Mouse (Mus musculus) heart, adult 18-20 months (tissue): Measurements from ENCODE around the gene Napb. TPM values are rescaled to one million over a fixed set of nuclear protein-coding genes. Genes with fewer than 3 reads are reported as not detected.
A peak's percentile ranks its signal among the peaks of the same experiment; 100 is the strongest.
"Not testable (repeated sequence)": the region's sequence is repeated elsewhere in the genome, so short reads cannot be mapped to it uniquely, and the experiment has no call there.

Source experiments
- DNase-seq, 2 experiments: peaks; one replicate each; pipeline ENCODE4 v3.0.0; 2021 to 2022; ENCODE audit warnings: mixed read lengths in 1 of 2
- long read RNA-seq, 2 experiments: library from polyadenylated mRNA; stranded (forward); transcript quantifications; one replicate each; pipeline ENCODE4 v2.0.0; 2021
- total RNA-seq, 2 experiments: library from RNA; stranded (reverse); gene quantifications; 2 replicates each; pipeline ENCODE4 v1.2.3; 2021

The Napb gene
- total RNA-seq = 1 to 10 TPM; 1.1 to 1.4 TPM
- long read RNA-seq, experiment 1, partial matches to known transcripts = 0 of 2 reads
- long read RNA-seq, experiment 1, other reads (novel, unspliced or antisense) = 2 of 2 reads
- long read RNA-seq, experiment 2 = 0 reads

DNA sequence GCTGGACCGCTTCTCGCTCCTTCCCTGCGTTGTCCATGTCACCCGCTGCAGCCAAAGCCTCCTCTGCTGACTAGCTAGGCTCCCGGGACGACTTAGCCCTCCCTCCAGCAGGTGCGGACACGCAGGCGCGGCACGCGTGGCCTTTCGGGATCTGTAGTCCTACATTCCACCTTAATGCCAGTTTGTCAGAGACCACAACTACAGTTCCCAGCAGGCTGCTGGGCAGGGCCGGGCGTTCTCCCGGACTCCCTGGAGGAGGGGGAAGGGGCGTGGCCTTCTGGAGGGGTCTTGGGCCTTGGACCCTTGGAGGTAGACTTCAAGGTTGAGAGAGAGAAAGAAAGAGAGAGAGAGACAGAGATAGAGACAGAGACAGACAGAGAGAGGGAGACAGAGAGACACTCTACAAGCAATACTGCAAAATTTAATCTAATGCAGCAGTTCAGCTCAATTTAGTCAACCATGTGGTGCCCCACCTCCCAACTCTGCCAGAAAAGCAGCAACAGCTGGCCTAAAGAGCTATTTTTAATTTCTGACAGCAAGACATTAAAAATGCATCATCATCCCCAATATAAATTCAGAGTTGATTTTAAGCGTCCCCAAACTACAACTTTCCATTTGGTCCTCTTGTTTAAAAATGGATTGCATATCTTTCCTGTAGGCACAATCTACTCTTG lies at the start of gene Napb:
Gene Napb, minus strand, starts transcription at position 141 of the 674 bp plus-strand sequence.
- DNase-seq = peak; percentile 95 to 97

DNA sequence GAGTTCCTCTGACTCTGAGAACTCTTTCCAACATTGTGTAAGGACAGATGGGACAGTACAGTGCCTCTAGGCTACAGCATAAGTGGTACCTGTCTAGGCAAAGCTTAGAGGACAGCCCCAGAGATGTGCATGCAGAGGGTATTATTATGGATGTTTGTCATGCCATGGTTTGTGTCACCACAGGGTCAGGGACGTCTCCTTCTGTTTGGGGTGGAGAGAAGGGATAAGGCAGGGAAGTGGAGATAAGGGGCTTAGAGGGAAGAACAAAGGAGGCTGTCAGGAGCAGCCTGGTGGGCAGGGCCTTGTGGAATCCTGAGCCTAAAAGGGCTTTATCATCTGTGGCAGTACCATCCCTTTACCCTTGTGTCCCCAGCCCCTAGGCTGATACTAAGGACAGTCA lies 49.4 kb upstream of the Napb start, which contains the start of gene 8030411F24Rik:
Gene 8030411F24Rik, plus strand, starts transcription at position 301 of the 400 bp plus-strand sequence.
- no peak for DNase-seq

GRCm38 (mm10) chr2:148771397-148771796 lies 39.1 kb upstream of the Napb start, which contains the start of gene Cst11:
Gene Cst11 (minus strand): TSS chr2:148771497.
- DNase-seq = not testable (repeated sequence)

DNA sequence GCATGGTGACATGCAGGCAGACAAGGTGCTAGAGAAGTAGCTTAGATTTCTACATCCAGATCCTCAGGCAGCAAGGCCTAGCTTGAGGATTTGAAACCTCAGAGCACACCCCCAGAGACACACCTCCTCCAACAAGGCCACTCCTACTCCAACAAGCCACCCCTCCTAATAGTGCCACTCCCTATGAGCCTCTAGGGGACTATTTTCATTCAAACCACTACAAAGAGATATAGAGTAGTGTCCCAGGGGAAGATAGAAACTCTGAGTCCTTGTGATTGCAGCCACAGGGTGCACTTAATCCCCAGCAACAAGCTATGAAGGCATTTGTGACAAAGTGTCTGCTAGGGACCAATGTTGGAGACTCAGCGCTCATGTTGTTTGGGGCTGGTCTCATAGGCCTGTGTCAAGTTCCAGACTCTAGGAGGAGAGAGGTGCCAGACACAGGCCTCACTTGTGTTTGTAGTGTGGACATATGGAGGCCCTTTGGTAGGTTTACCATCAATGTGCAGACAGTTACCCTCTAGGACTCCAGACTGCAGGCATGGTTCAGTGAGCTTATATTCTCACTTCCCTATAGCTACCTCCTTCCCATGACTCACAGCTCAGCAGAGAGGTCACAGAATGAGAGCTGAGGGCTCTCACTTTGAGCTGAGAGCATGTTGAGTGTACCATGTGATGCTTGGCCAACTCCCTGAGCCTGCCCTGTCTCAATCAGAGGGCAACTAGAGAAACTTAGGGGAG lies 31.6 kb upstream of the Napb start:
- no peak for DNase-seq

DNA sequence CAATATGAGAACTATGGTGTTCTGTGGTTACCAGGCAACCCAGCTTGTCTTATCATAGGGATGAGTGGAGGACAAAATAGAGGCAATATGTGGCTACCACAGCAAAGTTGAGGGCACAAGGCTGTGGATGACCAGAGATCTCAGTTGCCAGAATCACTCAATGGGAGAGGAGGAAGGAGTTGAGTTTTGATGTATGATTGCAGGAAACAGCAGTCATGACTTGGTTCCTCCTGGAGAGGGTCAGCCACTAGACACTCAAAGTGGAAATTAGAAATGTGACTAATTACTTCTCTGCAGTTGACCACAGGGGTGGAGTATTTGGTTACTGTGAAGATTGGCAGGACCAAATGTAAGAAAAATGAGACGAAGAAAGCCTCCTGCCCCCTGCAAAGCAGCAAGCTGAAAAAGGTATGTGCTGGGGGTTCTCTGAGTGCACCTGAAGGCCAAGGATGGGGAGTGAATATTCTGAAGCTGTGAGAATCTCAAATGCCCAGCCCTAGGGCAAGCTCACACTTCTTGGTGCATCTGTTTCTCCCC lies 22.1 kb upstream of the Napb start:
- DNase-seq = no peak

GRCm38 (mm10) chr2:148751893-148752813 lies 19.9 kb upstream of the Napb start:
- peak; percentile 77 to 86 for DNase-seq

DNA sequence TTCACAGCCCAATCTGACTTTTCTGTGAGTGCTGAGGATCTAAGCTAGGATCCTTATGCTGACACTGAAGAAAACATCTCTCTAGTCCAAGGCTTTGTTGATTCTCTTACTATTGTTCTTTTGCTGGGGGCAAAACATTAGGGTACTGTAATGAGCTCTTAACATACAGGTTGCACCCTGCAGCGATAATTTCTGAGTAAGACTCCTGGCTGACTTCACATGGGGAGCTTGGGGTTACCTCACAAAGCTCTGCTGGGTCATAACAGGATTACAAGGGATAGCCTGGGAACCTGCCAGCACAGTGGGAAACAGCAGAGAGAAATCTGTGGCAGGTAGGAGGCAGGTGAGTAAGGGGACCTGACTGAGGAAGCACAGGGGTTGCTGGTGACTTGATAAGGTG lies 17.8 kb upstream of the Napb start, which contains the start of gene Cstl1:
Gene Cstl1, plus strand, starts transcription at position 301 of the 400 bp plus-strand sequence.
- no peak for DNase-seq

- DNase-seq = no peak
These were observed 11.7 kb upstream of the Napb start for GRCm38 (mm10) chr2:148743846-148744407.

- no peak for DNase-seq
These were observed 10.7 kb upstream of the Napb start for GRCm38 (mm10) chr2:148743001-148743400.

DNA sequence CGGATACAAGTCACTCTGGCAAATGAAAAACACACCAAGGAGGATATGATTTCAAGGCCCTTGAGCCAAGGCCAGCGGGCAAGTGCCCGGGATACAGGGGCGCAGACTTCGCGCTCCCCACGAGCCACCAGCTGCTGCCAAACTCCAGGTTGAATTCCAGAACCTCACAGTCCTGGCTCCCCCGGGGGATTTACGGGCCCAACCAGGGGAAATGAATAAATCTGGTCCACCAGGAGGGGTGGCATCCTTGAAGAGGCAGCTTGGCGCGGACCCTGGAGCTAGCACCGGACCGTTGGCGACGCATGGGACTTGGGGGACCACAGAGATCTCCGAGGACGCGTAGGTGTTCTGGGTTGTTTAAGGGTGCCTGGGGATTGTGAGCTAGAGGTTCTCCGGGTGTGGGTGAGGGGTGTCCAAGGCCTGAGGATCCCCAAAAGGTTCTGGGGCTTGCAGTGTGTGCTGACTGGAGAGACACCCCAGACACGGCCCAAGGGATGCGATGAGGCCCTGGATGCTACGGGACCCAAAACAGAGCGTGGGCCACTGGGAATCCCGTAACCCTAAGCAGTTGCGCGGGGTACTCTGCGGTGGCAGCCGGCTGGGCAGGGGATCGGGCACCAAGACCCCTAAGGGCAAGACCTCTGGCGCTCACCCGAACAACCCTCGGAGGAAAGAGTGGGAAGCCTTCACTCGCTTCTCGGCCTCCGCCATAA lies 497 bp downstream of the Napb start:
- DNase-seq = peak; percentile 14 to 33

DNA sequence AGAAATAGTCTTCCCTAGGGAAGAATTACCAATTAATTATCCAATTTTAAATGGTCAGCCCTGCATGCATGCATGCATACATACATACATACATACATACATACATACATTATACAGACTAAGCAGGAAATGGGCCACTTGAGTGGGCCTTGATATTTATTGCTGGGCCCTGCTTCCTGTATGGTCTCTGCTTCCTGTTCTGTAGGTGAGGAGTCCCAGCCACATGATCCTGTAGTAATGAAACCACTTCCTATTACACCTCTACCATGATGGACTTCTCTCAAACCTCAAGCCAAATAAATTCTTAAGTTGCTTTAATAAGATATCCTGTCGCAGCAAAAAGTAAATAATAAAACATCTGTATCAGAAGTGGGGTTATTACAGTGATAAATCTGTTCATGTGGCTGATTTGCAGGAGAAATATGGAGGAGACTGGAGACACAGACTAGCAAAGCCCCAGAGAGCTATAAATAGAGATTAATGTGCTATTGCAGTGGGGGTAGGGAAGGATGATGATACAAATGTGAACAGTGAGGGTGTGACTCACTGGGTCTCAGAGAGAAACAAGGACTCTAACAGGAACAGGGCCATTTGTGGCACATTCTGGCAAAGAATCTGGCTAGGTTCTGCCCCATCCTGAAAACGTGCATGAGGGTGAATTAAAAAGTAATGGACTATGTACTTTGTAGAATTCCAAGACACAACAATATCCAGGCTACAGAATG lies 12.8 kb downstream of the Napb start:
- DNase-seq = no peak

GRCm38 (mm10) chr2:148717072-148717471 lies 15.2 kb downstream of the Napb start:
- no peak for DNase-seq

- no peak for DNase-seq
These were observed 19.9 kb downstream of the Napb start for GRCm38 (mm10) chr2:148712326-148712725.

DNA sequence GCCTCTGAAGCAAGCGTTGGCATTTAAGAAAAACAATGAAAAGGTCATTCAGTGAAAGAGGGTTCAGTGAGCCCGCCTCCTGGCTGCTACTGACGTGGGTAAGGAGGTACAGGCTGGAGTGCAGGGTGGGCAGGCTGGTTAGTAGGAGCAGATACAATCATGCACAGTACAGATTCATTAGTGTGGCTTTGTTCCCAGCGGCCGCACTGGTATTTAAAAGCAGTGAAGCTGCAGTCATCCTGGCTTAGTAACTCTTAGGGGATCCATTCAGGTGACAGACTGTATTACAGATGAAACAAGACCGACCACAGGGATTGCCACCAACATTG lies 25.1 kb downstream of the Napb start:
- DNase-seq = no peak

DNA sequence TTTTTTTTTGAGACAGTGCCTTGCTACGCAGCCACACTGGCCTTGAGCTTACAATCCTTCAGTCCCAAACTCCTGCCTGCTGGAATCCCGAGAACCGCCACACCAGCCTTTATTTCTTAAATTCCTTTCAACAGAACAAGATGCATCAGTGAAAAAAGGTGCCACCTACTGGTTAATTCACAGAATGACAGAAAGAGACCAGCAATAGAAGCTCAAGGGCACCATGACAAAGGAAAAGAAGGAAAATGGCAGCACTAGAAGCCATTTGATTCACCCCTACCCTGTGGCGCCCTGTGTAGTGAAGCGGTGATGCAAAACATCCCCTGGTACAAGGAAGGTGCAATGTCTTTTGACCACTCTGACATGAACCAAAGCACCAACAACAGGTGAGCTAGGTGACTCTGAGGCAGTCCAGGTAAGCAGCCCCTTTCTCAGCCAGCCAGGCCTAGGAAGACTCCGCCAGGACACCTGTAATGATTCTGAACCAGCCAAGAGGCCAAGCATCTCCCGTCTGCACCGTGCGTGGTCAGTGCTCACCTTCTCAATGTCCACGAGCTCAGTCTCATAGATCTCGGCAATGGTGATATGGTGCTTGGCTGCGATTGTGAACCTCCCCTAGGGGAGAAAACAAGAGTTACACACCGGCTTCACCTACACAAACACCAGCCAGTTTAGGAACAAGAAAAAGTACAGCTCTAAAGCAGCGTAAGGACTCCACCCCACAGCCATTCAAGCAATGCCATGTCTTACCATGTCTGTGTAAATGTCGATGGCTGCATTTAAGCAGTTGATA lies 25.7 kb downstream of the Napb start:
- peak in 1 of 2 experiments; percentile 18 for DNase-seq

- DNase-seq = no peak
These were observed 33.7 kb downstream of the Napb start for GRCm38 (mm10) chr2:148698571-148698970.

DNA sequence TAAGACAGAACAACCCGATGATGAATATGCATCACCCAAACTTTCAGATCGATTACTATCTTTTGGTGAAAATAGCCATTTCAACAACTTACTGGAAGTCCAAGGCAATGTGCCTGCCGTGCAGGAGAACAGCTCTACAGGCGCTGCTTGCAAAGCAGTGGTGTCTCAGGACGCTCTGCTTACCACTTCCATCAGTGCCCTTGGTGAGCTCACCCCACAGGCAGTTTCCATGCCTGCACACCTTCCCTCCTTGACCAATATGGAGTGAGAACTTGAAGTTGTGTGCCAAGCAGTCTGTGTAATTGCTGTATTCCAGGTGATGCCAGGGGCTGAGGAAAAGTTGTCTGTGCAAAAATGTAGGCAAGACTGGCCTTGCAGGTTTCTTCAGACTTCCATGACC lies 41.5 kb downstream of the Napb start:
- DNase-seq = no peak

DNA sequence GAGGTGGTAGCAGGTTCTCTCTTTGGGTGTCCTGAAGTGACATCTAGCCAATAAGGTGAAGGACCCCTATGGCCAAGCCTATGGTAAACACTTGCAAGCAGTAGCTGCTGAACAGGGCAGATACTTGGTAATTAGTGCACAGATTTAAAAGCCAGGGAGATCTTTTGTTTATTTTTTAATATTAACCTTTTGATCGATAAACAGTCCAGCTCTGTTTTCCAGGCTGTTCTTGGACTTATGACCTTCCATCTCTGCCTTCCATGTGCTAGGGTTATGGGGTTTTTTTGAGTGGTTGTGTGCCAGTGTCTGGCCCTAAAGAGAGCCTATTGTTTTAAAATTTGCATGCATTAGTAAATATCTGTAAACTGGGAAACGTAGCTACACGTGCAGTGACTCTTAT lies 42.0 kb downstream of the Napb start:
- DNase-seq = no peak

DNA sequence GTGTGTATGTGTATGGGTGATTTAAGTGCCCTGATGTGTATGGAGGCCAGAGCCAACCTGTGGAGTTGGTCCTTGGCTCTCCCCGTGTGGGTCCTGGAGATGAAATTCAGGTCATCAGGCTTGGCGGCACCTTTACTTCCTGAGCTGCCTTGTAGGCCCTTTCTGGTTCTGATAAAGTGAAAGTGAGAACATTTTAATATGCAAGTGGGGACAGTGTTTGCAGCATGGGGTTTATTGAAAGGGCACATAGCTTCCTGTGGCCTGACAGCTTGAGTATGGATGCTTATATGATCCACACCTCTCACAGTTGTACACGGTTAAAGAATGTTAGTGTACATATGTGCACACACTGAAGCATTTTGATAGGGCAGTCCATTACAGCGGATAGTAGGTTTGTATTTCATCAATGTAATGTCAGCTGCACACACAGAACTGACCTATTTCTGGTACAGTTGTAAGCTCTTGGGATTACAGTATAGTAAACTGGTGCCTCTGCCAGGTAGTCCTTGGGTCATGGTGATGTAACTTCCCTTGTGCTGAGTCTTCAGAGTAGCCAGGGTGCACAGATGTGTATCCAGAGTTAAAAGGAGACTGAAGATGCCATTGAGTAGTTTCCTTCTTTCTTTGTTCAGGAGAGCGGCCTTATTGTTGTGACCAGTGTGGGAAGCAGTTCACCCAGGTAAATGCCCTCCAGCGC lies 42.7 kb downstream of the Napb start:
- no peak for DNase-seq
